Mouse (Mus musculus): ENCODE measurements around the gene Gm48551. TPM values are rescaled to one million over a fixed set of nuclear protein-coding genes. Genes with fewer than 3 reads are reported as not detected.

The Gm48551 gene
- polyA plus RNA-seq, 1 experiment from 2014 or later: 1.9 TPM

GRCm38 (mm10) chr10:81400371-81401204, 16.3 kb downstream of the Gm48551 start:
- WGBS: 75% methylated on average over 22 of the region's 22 CpGs
- H3K4me1 ChIP-seq (replicated peaks; ENCODE audit: insufficient read depth, low read length): peaks cover 29% of the 10 kb centered on the region
- ATAC-seq (replicated peaks; ENCODE audit: low FRiP score, low read depth) (no peak), DNase-seq (ENCODE audit: low spot score) (no peak)
- H3K4me3 ChIP-seq (replicated peaks; ENCODE audit: low read depth, low read length): no peak overlapping the region
- H3K27me3 ChIP-seq (ENCODE audit: insufficient read depth, low read length): no peaks in the 10 kb centered on the region
- no peak overlapping the region for H3K4me2 ChIP-seq (ENCODE audit: low read length)
- H3K36me3 ChIP-seq (ENCODE audit: insufficient read depth, low read length): peaks cover 35% of the 10 kb centered on the region
- H3K9ac ChIP-seq (ENCODE audit: low read depth, low read length): no peak overlapping the region
- no peak for TF ChIP-seq CTCF (IDR thresholded peaks at IDR 0.05; ENCODE audit: low read depth)
- no peaks in the 10 kb centered on the region for H3K9me3 ChIP-seq (replicated peaks; ENCODE audit: low read length)
- H3K27ac ChIP-seq: no peak overlapping the region; the same call in 1 of the 2 replicates

DNA sequence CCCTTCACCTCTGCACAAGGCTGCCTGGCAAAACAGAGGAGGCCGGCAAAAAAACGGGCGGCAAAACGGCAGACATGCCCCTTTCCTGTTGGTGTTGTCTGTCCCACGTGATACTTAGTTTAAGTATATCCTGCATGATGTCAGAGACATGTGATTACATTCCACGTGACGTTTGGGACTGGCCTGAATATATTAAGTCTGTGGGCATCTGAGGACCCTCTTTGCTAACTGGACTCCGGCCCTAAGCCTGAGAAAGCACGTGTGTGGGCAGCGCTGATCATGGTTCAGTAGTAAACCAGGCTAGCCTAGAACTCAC, 16.9 kb downstream of the Gm48551 start:
- no peak overlapping the region for H3K4me2 ChIP-seq (ENCODE audit: low read length)
- H3K9me3 ChIP-seq (replicated peaks; ENCODE audit: low read length): no peaks in the 10 kb centered on the region
- ATAC-seq (replicated peaks; ENCODE audit: low FRiP score, low read depth) (no peak), DNase-seq (ENCODE audit: low spot score) (peak; percentile 57)
- H3K4me3 ChIP-seq (replicated peaks; ENCODE audit: low read depth, low read length): no peak overlapping the region
- no peak overlapping the region for H3K9ac ChIP-seq (ENCODE audit: low read depth, low read length)
- 34% methylated on average over 10 of the region's 10 CpGs for WGBS
- H3K27ac ChIP-seq: peak overlapping the region; percentile 86
- peaks cover 41% of the 10 kb centered on the region for H3K36me3 ChIP-seq (ENCODE audit: insufficient read depth, low read length)
- H3K27me3 ChIP-seq (ENCODE audit: insufficient read depth, low read length): no peaks in the 10 kb centered on the region
- TF ChIP-seq CTCF (IDR thresholded peaks at IDR 0.05; ENCODE audit: low read depth): no peak
- H3K4me1 ChIP-seq (replicated peaks; ENCODE audit: insufficient read depth, low read length): peaks cover 29% of the 10 kb centered on the region

DNA sequence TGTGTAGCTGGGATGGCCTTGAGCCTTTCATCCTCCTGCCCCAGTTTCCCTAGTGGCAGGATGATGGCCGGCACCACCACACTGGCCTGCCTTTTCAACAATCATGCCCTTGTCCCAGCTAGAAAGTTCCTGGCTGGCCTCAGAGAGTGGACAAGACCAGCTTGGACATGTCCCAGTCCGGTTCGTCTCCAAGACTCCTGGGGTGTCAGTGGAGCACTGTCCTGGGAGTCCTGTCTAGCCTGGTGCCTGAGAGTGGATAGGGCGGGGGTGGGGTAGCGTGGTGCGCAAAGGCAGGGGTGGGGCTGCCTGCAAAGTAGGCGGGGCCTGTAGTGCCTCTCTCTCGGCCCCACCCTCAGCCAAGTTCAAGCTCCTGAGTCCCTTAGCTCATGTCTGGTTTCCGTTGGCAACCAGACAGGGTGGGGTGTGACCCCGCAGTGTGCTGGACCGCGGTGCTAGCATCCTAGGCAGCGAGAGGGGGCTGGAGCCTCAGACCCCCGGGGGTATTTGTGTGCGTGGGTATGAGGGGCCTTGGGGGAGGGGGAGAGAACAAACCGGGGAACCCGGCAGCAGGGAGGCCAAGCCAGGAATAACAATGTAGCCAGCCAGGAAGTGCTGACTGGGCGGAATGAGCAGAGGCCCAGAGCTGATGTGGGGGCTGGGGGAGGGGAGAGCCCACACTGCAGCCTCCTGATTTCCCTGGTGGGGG, 17.4 kb downstream of the Gm48551 start:
- Histone ChIP-seq H3K9ac (ENCODE audit: low read depth, low read length) (no peak overlapping the region; the same call in 1 of the 2 replicates), H3K4me3 (replicated peaks; ENCODE audit: low read depth, low read length) (no peak overlapping the region), H3K4me2 (ENCODE audit: low read length) (peak overlapping the region; percentile 30), H3K27me3 (ENCODE audit: insufficient read depth, low read length) (no peaks in the 10 kb centered on the region), H3K9me3 (replicated peaks; ENCODE audit: low read length) (no peaks in the 10 kb centered on the region), H3K36me3 (ENCODE audit: insufficient read depth, low read length) (peaks cover 45% of the 10 kb centered on the region), H3K4me1 (replicated peaks; ENCODE audit: insufficient read depth, low read length) (peaks cover 29% of the 10 kb centered on the region), H3K27ac (peak overlapping the region; percentile 86)
- peak; percentile 58 for ATAC-seq (replicated peaks; ENCODE audit: low FRiP score, low read depth)
- 12% methylated on average over 16 of the region's 18 CpGs for WGBS
- TF ChIP-seq CTCF (IDR thresholded peaks at IDR 0.05; ENCODE audit: low read depth): no peak
- peak; percentile 89 for DNase-seq (ENCODE audit: low spot score)

- peaks cover 51% of the 10 kb centered on the region for H3K36me3 ChIP-seq (ENCODE audit: insufficient read depth, low read length)
- no peak for DNase-seq (ENCODE audit: low spot score)
- no peak overlapping the region for H3K9ac ChIP-seq (ENCODE audit: low read depth, low read length)
- no peak overlapping the region for H3K4me3 ChIP-seq (replicated peaks; ENCODE audit: low read depth, low read length)
- ATAC-seq (replicated peaks; ENCODE audit: low FRiP score, low read depth): no peak
- 30% methylated on average over 7 of the region's 7 CpGs for WGBS
- H3K9me3 ChIP-seq (replicated peaks; ENCODE audit: low read length): no peaks in the 10 kb centered on the region
- H3K27me3 ChIP-seq (ENCODE audit: insufficient read depth, low read length): no peaks in the 10 kb centered on the region
- no peak for TF ChIP-seq CTCF (IDR thresholded peaks at IDR 0.05; ENCODE audit: low read depth)
- peak overlapping the region; percentile 86 for H3K27ac ChIP-seq
- peak overlapping the region; percentile 30 for H3K4me2 ChIP-seq (ENCODE audit: low read length)
- peaks cover 29% of the 10 kb centered on the region for H3K4me1 ChIP-seq (replicated peaks; ENCODE audit: insufficient read depth, low read length)
Observed at GRCm38 (mm10) chr10:81402227-81402765, 18.0 kb downstream of the Gm48551 start.

DNA sequence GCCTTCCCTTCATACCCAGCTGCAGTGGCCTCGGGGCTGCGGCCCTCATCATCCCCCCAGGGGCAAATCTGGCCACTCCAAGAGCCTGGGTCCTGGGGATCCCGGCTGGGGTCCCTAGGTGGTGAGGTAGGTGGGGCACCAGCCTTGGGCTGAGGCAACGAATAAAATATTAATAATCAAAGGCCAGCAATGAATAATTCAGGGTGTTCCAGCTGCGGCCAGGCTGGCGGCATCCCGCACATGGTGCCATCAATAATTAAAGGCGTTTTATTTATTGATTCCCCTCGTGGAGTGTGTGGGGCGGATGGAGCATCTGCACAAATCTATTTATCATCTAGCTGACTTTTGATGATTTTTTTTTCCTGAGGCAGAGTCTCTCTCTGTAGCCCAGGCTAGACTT, 19.2 kb downstream of the Gm48551 start:
- no peak for TF ChIP-seq CTCF (IDR thresholded peaks at IDR 0.05; ENCODE audit: low read depth)
- peak overlapping the region; percentile 86 for H3K27ac ChIP-seq
- H3K9me3 ChIP-seq (replicated peaks; ENCODE audit: low read length): no peaks in the 10 kb centered on the region
- no peaks in the 10 kb centered on the region for H3K27me3 ChIP-seq (ENCODE audit: insufficient read depth, low read length)
- H3K36me3 ChIP-seq (ENCODE audit: insufficient read depth, low read length): peaks cover 52% of the 10 kb centered on the region
- DNase-seq (ENCODE audit: low spot score): no peak
- H3K4me1 ChIP-seq (replicated peaks; ENCODE audit: insufficient read depth, low read length): peaks cover 38% of the 10 kb centered on the region
- no peak for ATAC-seq (replicated peaks; ENCODE audit: low FRiP score, low read depth)
- no peak overlapping the region for H3K4me2 ChIP-seq (ENCODE audit: low read length)
- WGBS: 67% methylated on average over 10 of the region's 10 CpGs
- no peak overlapping the region for H3K9ac ChIP-seq (ENCODE audit: low read depth, low read length)
- no peak overlapping the region for H3K4me3 ChIP-seq (replicated peaks; ENCODE audit: low read depth, low read length)

GRCm38 (mm10) chr10:81404082-81404481, 19.8 kb downstream of the Gm48551 start:
- peaks cover 50% of the 10 kb centered on the region for H3K36me3 ChIP-seq (ENCODE audit: insufficient read depth, low read length)
- H3K27ac ChIP-seq: no peak overlapping the region
- no peak overlapping the region for H3K9ac ChIP-seq (ENCODE audit: low read depth, low read length)
- H3K4me1 ChIP-seq (replicated peaks; ENCODE audit: insufficient read depth, low read length): peaks cover 42% of the 10 kb centered on the region
- H3K4me2 ChIP-seq (ENCODE audit: low read length): no peak overlapping the region
- no peaks in the 10 kb centered on the region for H3K9me3 ChIP-seq (replicated peaks; ENCODE audit: low read length)
- H3K27me3 ChIP-seq (ENCODE audit: insufficient read depth, low read length): no peaks in the 10 kb centered on the region
- no peak for ATAC-seq (replicated peaks; ENCODE audit: low FRiP score, low read depth)
- DNase-seq (ENCODE audit: low spot score): no peak
- no peak overlapping the region for H3K4me3 ChIP-seq (replicated peaks; ENCODE audit: low read depth, low read length)
- TF ChIP-seq CTCF (IDR thresholded peaks at IDR 0.05; ENCODE audit: low read depth): no peak
- WGBS: 35% methylated on average over 9 of the region's 9 CpGs

Measured in kidney, postnatal 0 days (tissue).